Mouse (Mus musculus) forebrain, embryonic 14.5 days (tissue): ENCODE data around the gene Rab35. TPM values are rescaled to one million over a fixed set of nuclear protein-coding genes. Genes with fewer than 3 reads are reported as not detected.

ENCODE experiments used
- ATAC-seq: fragments of 200-750 bp; cut with Nextera tagmentation; 2 replicates; pipeline ENCODE4 v1.8.0; 2017; ENCODE audit warnings: mild to moderate bottlenecking, moderate library complexity
- DNase-seq: peaks from one replicate; pipeline ENCODE4 v3.0.0-alpha.2; 2015; ENCODE audit warnings: low spot score
- H3K27ac ChIP-seq: fragments of 300-500 bp; sonication (generic); 2 replicates; pipeline ENCODE4 v1.5.1; 2014; ENCODE audit warnings: low read depth, mild to moderate bottlenecking, control low read depth, low read length, moderate library complexity
- H3K27me3 ChIP-seq: fragments of 300-500 bp; sonication (generic); replicated peaks from 2 replicates; pipeline ENCODE4 v1.6.1; 2014; ENCODE audit warnings: low read length, control low read depth, mixed read lengths; ENCODE audit not compliant: control insufficient read depth, insufficient read depth
- H3K36me3 ChIP-seq: fragments of 300-500 bp; sonication (generic); 2 replicates; pipeline ENCODE4 v1.6.1; 2014; ENCODE audit warnings: low read length, control low read depth; ENCODE audit not compliant: control insufficient read depth, insufficient read depth
- H3K4me1 ChIP-seq: fragments of 300-500 bp; sonication (generic); 2 replicates; pipeline ENCODE4 v1.6.1; 2014; ENCODE audit warnings: antibody characterized with exemption, low read length, control low read depth; ENCODE audit not compliant: control insufficient read depth, insufficient read depth
- H3K4me2 ChIP-seq: fragments of 300-500 bp; sonication (generic); 2 replicates; pipeline ENCODE4 v1.6.1; 2014; ENCODE audit warnings: mild to moderate bottlenecking, control low read depth, low read length
- H3K4me3 ChIP-seq: fragments of 300-500 bp; sonication (generic); 2 replicates; pipeline ENCODE4 v1.5.1; 2014; ENCODE audit warnings: low read depth, low read length, control low read depth
- H3K9ac ChIP-seq: fragments of 300-500 bp; sonication (generic); 2 replicates; pipeline ENCODE4 v1.6.1; 2014; ENCODE audit warnings: mild to moderate bottlenecking, low read length, control low read depth, moderate library complexity
- H3K9me3 ChIP-seq: fragments of 300-500 bp; sonication (generic); replicated peaks from 2 replicates; pipeline ENCODE4 v1.6.1; 2016; ENCODE audit warnings: low read length, control low read depth, mixed read lengths; ENCODE audit not compliant: control insufficient read depth
- WGBS: fragments of 180-500 bp; shearing (Covaris S2); extraction: QIAGEN DNeasy Blood & Tissue Kit; methylation state at CpG from one replicate; pipeline ENCODE4 v1.1.7; 2014; 5-methylcytosine and 5-hydroxymethylcytosine counted together
- polyA plus RNA-seq: library from polyadenylated mRNA; unstranded; fragments of >200 nt; fragmentation: Nextera tagmentation; extraction: Ambion mirVana; gene quantifications from 2 replicates; pipeline ENCODE4 v1.2.1, GENCODE M21; 2014

Gene Rab35
- polyA plus RNA-seq, 1 experiment from 2014 or later, result 17.7 TPM

DNA sequence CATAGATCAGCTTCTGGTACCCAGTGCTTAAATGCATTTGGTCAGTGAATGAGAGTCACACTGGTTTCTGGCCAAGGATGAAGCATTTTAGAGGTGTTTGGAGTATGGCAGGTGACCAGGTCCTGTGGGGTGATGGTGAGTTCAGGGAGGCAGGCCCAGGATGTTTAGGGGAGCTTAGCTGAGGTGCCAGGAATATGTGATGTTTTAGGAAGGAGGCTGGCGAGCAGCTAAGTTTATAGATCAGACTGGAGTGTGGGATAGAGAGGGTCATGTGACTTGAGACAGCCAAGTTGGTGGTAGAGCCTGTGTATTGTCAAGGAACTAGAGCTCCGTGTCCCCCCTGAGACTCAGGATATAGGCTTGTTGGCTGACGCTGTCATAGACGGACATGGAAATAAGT, 1.4 kb downstream of the Rab35 start:
- Histone ChIP-seq H3K9me3 (no peaks in the 10 kb centered on the region), H3K4me3 (peak overlapping the region; percentile 77), H3K9ac (peak overlapping the region; percentile 88; the same call in 1 of the 2 replicates), H3K4me1 (peaks cover 18% of the 10 kb centered on the region), H3K27me3 (no peaks in the 10 kb centered on the region), H3K36me3 (peaks cover 7% of the 10 kb centered on the region), H3K4me2 (peak overlapping the region; percentile 82), H3K27ac (no peak overlapping the region)
- DNase-seq (no peak), ATAC-seq (no peak)
- WGBS, result 67% methylated on average over 4 of the region's 4 CpGs

DNA sequence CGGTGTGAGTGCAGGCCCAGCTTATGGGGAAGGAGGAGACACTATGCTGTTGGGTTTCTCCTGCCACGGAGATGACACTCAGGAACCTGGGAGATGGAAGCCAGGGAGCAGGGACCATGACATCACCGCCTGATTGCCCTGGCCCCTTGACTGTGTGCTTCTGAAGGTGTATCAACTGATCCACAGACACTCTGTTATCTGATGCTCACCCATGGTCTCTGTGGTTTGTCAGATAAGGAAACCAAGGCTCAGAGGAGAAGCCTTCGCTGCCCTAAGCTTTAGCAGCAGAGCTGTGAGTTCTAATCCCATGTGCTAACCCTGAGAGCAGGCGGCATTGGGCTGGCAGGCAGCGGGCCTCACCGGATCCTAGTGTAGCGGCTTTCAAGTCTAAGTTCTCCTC, 2.3 kb downstream of the Rab35 start:
- ATAC-seq (no peak), DNase-seq (no peak)
- Histone ChIP-seq H3K4me2 (no peak overlapping the region), H3K9me3 (no peaks in the 10 kb centered on the region), H3K27me3 (no peaks in the 10 kb centered on the region), H3K4me1 (peaks cover 18% of the 10 kb centered on the region), H3K9ac (no peak overlapping the region), H3K27ac (no peak overlapping the region), H3K36me3 (peaks cover 16% of the 10 kb centered on the region), H3K4me3 (no peak overlapping the region)
- WGBS, result 94% methylated on average over 8 of the region's 8 CpGs

DNA sequence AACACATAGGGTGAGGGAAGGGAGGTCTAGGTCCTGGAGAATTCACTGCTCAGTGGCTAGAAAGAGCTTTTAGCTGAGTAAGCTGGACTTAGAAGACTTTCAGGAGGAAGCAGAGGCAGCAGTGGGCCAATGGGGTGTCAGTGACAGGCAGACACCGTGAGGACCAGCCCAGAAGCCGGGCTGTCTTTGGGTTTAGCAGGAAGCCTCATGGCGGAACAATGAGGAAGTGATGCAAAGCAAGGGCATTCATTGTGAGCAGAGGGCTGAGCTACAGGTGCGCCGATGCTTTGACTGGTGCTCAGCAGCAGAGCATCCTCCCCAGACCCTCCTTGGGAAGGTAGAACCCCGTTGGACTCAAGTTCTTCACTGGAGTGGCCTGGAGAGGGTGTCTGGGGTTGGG, 3.8 kb downstream of the Rab35 start:
- H3K27me3 ChIP-seq, result no peaks in the 10 kb centered on the region
- DNase-seq, result no peak
- 83% methylated on average over 6 of the region's 6 CpGs for WGBS
- H3K4me3 ChIP-seq, result no peak overlapping the region
- H3K9me3 ChIP-seq, result no peaks in the 10 kb centered on the region
- no peak overlapping the region for H3K9ac ChIP-seq
- no peak overlapping the region for H3K4me2 ChIP-seq
- H3K36me3 ChIP-seq, result peaks cover 31% of the 10 kb centered on the region
- no peak overlapping the region for H3K27ac ChIP-seq
- ATAC-seq, result no peak
- peaks cover 18% of the 10 kb centered on the region for H3K4me1 ChIP-seq

DNA sequence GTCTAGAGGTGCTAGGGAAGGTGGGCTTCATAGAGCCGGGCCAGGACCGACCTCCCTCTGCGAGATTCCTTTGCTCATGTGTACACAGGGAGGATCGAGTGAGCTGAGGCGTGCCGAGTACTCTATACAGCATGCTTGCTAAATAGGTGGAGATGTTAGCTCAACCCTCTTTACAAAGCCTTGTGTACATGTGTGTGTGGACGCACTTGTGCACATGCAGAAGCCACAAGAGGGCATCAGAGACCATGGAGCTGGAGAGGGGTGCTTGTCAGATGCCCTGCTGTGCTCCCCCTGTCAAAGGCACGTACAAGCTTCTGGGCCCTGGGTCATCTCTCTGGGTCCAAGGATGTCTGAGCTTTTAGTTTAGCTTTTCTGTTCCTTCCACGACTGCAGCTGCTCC, 12.5 kb downstream of the Rab35 start:
- no peak overlapping the region for H3K9ac ChIP-seq
- ATAC-seq, result no peak
- H3K4me1 ChIP-seq, result no peaks in the 10 kb centered on the region
- no peaks in the 10 kb centered on the region for H3K27me3 ChIP-seq
- H3K9me3 ChIP-seq, result no peaks in the 10 kb centered on the region
- H3K4me2 ChIP-seq, result no peak overlapping the region
- no peak for DNase-seq
- no peak overlapping the region for H3K4me3 ChIP-seq
- H3K27ac ChIP-seq, result no peak overlapping the region
- H3K36me3 ChIP-seq, result peaks cover 99% of the 10 kb centered on the region
- 85% methylated on average over 9 of the region's 9 CpGs for WGBS

DNA sequence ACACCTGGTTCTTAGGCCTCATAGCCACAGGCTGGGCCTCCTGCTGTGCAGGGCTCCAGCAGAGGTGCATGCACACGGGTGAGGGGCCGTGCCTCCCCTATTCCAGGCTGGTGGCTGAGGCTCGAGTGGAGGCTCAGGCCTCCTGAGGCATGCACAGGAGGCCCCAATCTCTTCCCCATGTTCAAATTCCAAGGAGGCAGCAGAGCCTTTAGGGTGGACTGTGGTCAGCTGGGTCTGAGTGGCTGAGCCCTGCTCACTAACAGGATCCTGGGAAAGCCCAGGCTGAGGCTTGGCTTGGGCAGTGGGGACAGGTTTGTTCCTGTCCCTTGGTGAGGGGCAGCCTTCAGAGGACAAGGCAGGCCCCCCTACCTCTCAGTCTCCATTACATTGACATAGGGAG, 17.2 kb downstream of the Rab35 start:
- Histone ChIP-seq H3K9ac (no peak overlapping the region), H3K27me3 (no peaks in the 10 kb centered on the region), H3K36me3 (peaks cover 55% of the 10 kb centered on the region), H3K27ac (no peak overlapping the region), H3K4me1 (peaks cover 6% of the 10 kb centered on the region), H3K4me3 (no peak overlapping the region), H3K9me3 (no peaks in the 10 kb centered on the region), H3K4me2 (no peak overlapping the region)
- WGBS, result 57% methylated on average over 2 of the region's 3 CpGs
- DNase-seq (no peak), ATAC-seq (no peak)

DNA sequence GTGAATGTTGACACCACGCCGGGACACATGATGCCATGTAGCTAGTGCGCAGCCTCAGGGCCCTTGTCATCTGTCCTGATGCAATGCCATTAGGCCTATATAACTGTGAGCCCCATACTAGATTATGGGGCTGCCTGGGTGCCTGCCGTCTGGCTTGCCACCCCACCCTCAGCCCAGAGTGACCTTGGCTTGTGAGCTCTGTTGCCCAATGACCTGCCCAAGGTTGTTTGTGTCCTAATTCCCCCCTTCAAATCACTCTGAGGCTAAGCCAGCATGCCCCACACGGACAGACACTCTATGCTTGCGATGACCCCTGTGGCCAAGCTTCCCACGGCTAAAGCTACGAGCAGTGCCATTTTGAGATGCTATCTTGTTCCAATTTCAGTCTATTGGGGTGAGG, 18.0 kb downstream of the Rab35 start:
- Histone ChIP-seq H3K27me3 (no peaks in the 10 kb centered on the region), H3K9me3 (no peaks in the 10 kb centered on the region), H3K36me3 (peaks cover 47% of the 10 kb centered on the region), H3K4me2 (no peak overlapping the region), H3K9ac (no peak overlapping the region), H3K4me1 (peaks cover 6% of the 10 kb centered on the region), H3K27ac (no peak overlapping the region), H3K4me3 (no peak overlapping the region)
- DNase-seq (no peak), ATAC-seq (no peak)
- 89% methylated on average over 8 of the region's 8 CpGs for WGBS

DNA sequence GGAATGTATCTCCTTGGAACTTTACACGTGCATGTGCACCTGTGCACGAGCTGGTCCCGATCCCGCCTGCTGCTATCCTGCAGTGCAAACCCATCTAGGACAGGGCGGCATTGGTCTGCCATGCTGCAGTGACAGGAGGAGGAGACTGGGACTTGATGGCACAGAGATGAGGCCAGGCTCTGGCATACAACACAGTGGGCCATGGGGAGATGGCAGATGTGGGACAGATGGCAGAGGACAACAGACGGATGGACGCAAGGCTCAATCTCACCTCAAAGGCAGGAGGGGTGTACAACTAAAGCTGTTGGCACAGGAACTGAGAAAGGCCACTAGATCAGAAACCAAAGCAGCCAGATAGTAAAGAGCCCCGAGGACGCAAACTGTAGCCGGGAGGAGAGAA, 19.2 kb downstream of the Rab35 start:
- H3K4me1 ChIP-seq, result peaks cover 6% of the 10 kb centered on the region
- H3K27ac ChIP-seq, result no peak overlapping the region
- ATAC-seq (no peak), DNase-seq (no peak)
- H3K36me3 ChIP-seq, result peaks cover 35% of the 10 kb centered on the region
- H3K27me3 ChIP-seq, result no peaks in the 10 kb centered on the region
- no peaks in the 10 kb centered on the region for H3K9me3 ChIP-seq
- no peak overlapping the region for H3K9ac ChIP-seq
- 87% methylated on average over 10 of the region's 10 CpGs for WGBS
- no peak overlapping the region for H3K4me3 ChIP-seq
- no peak overlapping the region for H3K4me2 ChIP-seq

DNA sequence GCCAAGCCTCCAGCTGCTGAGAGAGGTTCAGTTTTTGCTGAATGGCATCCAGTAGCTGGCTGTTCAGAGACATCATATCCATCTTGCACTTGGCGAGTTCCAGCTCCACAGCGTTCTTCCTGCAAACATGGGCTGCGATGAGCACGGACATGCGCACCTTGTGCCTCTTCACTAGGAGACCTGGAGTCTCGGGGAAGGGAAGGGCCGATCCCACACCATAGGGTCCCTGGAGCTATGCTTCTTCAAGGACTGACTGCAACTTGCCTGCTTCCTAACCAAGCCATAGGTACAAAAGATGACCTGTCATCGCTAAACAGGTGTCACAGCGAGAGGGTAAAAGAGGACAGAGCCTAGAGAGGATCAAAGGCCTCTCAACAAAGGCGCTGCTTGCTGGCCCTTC, 20.1 kb downstream of the Rab35 start:
- H3K36me3 ChIP-seq, result peaks cover 26% of the 10 kb centered on the region
- H3K4me1 ChIP-seq, result peaks cover 6% of the 10 kb centered on the region
- no peak overlapping the region for H3K4me3 ChIP-seq
- 91% methylated on average over 10 of the region's 10 CpGs for WGBS
- DNase-seq, result no peak
- ATAC-seq, result no peak
- no peak overlapping the region for H3K27ac ChIP-seq
- no peaks in the 10 kb centered on the region for H3K9me3 ChIP-seq
- peak overlapping the region; percentile 72; the same call in 1 of the 2 replicates for H3K4me2 ChIP-seq
- H3K9ac ChIP-seq, result no peak overlapping the region
- H3K27me3 ChIP-seq, result no peaks in the 10 kb centered on the region

DNA sequence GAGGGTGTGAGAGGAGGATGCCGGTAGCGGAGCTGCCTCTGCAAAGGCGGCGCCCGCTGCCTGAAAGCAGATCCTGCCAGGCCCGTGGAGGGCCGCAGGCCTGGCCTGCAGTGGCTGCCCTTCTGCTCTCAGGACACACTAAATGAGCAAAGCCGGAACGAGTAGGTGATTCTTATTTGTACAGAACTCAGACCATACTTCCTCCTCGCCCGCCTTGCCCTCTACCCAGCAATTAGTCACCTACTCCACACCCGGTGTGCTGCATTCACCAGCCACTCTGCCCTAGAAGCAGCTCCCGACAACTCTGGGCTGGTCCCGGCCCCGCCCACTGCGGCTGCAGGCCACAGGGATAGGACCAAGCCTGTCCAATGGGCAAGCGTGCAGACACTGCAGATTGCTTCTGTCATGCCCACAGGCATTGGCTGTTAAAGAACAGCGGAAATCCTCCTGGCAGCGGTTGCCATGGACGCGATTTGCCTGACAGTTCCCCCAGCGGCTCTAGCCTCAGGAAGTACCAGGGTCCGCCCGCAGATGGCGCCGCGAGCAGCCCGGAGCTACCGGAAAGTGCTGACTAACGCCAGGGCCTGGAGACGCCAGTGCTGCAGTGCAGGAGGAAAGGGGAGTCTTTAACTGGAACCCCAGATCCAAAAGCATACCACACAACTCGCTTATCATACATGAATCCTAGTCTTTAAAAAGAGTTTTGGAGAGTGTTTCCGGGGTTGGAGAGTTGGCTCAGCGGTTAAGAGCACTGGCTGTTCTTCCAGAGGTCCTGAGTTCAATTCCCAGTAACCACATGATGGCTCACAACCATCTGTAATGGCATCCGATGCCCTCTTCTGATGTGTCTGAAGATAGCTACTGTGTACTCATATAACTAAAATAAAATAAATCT, 21.2 kb downstream of the Rab35 start:
- H3K9me3 ChIP-seq, result no peaks in the 10 kb centered on the region
- H3K9ac ChIP-seq, result peak overlapping the region; percentile 60
- 3% methylated on average over 35 of the region's 35 CpGs for WGBS
- H3K27me3 ChIP-seq, result no peaks in the 10 kb centered on the region
- peak overlapping the region; percentile 33 for H3K4me3 ChIP-seq
- DNase-seq (peak; percentile 100), ATAC-seq (peak; percentile 100)
- peak overlapping the region; percentile 72 for H3K4me2 ChIP-seq
- H3K27ac ChIP-seq, result peak overlapping the region; percentile 63
- H3K36me3 ChIP-seq, result peaks cover 15% of the 10 kb centered on the region
- peaks cover 6% of the 10 kb centered on the region for H3K4me1 ChIP-seq
